Mouse (Mus musculus): ENCODE results near the gene Dusp12.

GRCm38 (mm10) chr1:170868107-170868904, 17.0 kb downstream of the Dusp12 start:
- TF ChIP-seq CTCF (IDR thresholded peaks at IDR 0.05; ENCODE audit: control insufficient read depth, insufficient read depth, insufficient read length) (no peak), MAX (IDR thresholded peaks at IDR 0.05) (peak; percentile 91), USF1 (IDR thresholded peaks at IDR 0.05; ENCODE audit: low read depth) (no peak), MYOD1 (IDR thresholded peaks at IDR 0.05; ENCODE audit: control insufficient read depth, insufficient read length, low read depth) (no peak), CEBPB (IDR thresholded peaks at IDR 0.05; ENCODE audit: low read depth) (peak; percentile 71), MYOG (IDR thresholded peaks at IDR 0.05; ENCODE audit: control insufficient read depth, extremely low read depth, insufficient read length) (no peak), FOSL1 (IDR thresholded peaks at IDR 0.05; ENCODE audit: insufficient read depth, low read length, poor library complexity, severe bottlenecking) (no peak)

Measured in C2C12 (cell line).